Mouse (Mus musculus): ENCODE results near the gene Kcnt2. TPM values are rescaled to one million over a fixed set of nuclear protein-coding genes. Genes with fewer than 3 reads are reported as not detected.

Kcnt2 gene
- total RNA-seq, 2 experiments from 2014 or later, result 54.9 to 60.2 TPM

DNA sequence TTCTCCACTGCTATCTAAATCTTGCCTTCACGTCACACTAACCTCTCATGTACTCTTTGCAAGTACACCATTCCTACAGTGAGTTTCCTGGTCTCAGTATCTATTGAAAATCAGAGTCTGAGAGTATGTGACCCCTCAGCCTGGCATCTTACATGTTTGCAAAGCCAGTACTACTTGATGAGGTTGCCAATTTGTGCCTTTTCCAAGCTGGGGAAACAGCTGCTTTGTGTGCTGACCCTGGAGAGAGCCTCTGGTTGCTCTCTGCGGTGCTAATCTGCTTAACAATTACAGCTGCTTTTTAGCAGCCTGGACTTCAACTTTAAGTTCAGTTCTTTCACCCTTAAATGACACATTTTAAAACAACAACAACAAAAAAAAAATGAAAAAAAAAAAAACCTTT lies 133.6 kb downstream of the Kcnt2 start:
- Histone ChIP-seq H3K27ac (no peak overlapping the region), H3K4me3 (no peak overlapping the region)
- no peak for TF ChIP-seq CTCF (IDR thresholded peaks at IDR 0.05)
- intact Hi-C loops (cut with DNase I), result no loop called here
- no peak for DNase-seq (ENCODE audit: extremely low spot score in 1 of 2, low spot score in 2 of 2)

DNA sequence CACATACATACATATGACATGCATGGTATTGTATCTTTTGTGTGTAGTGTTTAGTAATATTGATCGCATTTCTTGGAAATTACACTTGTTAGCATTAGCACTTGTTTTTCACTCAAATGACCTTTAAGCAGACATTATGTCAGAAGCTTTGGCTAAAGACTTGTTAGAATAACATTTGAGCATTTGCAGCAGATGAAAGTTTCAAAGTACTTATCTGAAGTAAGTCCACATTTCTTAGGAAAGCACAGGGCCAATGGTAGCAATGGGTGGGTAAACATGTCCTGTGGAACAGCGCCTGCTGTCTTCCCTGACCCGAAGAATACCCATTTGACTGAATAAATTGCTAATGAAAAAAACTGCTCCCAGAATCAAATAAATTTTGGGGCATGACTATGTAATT lies 135.1 kb downstream of the Kcnt2 start:
- intact Hi-C loops (cut with DNase I), result loop anchor here (10.0 kb wide), 1 partner anchor 206 kb away; no protein-coding TSS in a partner anchor
- no peak for TF ChIP-seq CTCF (IDR thresholded peaks at IDR 0.05)
- no peak overlapping the region for H3K27ac ChIP-seq
- no peak overlapping the region for H3K4me3 ChIP-seq
- no peak for DNase-seq (ENCODE audit: extremely low spot score in 1 of 2, low spot score in 2 of 2)

DNA sequence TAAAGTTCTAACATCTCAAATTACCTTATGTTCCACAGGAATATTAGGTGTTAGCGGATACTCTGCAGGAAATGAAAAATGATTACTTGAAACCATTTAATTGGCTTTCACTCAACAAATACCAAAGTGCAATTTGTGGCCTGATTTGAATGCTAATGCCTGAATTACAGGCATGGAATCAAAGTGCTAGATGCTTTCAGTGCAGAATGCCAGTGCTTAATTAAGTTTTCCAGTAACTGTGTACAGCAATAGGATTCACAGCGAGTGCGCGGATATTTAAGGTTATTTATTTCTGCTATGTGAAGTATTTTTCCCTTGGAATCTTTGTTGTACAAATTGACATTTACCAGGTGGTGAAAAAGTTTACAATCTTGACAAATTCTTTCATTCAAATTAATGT lies 144.3 kb downstream of the Kcnt2 start:
- intact Hi-C loops (cut with DNase I), result no loop called here
- TF ChIP-seq CTCF (IDR thresholded peaks at IDR 0.05), result no peak
- DNase-seq (ENCODE audit: extremely low spot score in 1 of 2, low spot score in 2 of 2), result no peak
- Histone ChIP-seq H3K4me3 (no peak overlapping the region), H3K27ac (no peak overlapping the region)

- peak overlapping the region; percentile 73 for H3K27ac ChIP-seq
- no peak for DNase-seq (ENCODE audit: extremely low spot score in 1 of 2, low spot score in 2 of 2)
- H3K4me3 ChIP-seq, result no peak overlapping the region
- intact Hi-C loops (cut with DNase I), result no loop called here
- no peak for TF ChIP-seq CTCF (IDR thresholded peaks at IDR 0.05)
Observed at GRCm38 (mm10) chr1:140397756-140398155, 151.8 kb downstream of the Kcnt2 start.

DNA sequence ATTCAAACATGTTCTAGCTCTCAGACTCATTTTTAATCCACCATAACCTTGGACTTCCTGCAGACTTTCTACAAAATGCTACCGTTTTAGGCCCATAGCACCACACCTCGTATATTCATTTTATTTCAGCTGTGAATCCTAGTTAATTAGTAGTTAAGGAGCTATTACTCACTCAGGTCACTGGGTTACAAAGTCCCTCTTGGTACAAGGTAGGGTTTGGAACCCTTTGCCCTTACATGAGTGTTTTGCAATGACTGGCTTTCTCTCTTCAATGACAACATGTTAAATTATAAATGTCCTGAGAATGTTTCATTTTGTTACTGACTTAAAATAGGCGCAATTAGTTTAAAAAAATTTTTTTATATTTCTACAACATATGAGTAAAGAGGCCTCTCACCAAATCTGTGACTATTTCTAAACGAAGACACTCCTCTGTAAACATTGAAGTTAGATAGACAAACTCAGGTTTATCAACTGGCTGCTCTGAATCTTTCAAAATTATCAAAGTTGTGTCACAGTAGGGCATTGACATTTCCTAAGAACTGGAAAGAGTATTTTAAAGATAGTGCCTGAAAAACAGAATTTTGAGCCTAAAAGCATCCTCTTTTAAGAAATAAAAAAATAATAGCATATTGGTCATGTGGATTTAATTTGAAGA lies 160.8 kb downstream of the Kcnt2 start:
- H3K4me3 ChIP-seq, result no peak overlapping the region
- H3K27ac ChIP-seq, result no peak overlapping the region
- TF ChIP-seq CTCF (IDR thresholded peaks at IDR 0.05), result no peak
- no peak for DNase-seq (ENCODE audit: extremely low spot score in 1 of 2, low spot score in 2 of 2)
- intact Hi-C loops (cut with DNase I), result no loop called here

DNA sequence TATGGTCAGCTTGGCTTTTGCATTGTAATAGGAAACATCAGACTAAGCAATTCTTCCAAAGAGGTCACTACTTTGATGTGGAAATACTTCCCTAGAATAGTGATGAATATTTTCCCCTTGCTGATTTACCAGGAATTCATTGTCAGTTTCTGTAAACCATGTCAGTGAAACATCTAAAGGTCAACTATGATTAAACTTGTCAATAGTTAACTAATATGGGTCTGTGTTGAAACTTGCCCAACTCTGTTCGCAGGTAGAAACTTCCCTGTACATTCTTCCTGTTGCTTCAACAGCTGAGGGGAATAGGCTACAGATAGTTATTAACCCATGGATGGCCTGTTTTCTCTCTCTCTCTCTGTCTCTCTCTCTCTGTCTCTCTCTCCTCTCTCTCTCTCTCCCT lies 169.8 kb downstream of the Kcnt2 start:
- no peak for TF ChIP-seq CTCF (IDR thresholded peaks at IDR 0.05)
- H3K4me3 ChIP-seq, result no peak overlapping the region
- intact Hi-C loops (cut with DNase I), result no loop called here

GRCm38 (mm10) chr1:140422954-140423353 lies 177.0 kb downstream of the Kcnt2 start:
- intact Hi-C loops (cut with DNase I), result no loop called here
- DNase-seq (ENCODE audit: extremely low spot score in 1 of 2, low spot score in 2 of 2), result no peak
- no peak for TF ChIP-seq CTCF (IDR thresholded peaks at IDR 0.05)
- Histone ChIP-seq H3K27ac (no peak overlapping the region), H3K4me3 (no peak overlapping the region)

More for the DNA sequence above, 169.8 kb downstream of the Kcnt2 start:
- H3K27ac ChIP-seq, result no peak overlapping the region
- no peak for DNase-seq (ENCODE audit: extremely low spot score in 1 of 2, low spot score in 2 of 2)

- no peak for DNase-seq (ENCODE audit: extremely low spot score in 1 of 2, low spot score in 2 of 2)
- H3K27ac ChIP-seq, result no peak overlapping the region; the same call in 1 of the 2 replicates
- H3K4me3 ChIP-seq, result no peak overlapping the region
- TF ChIP-seq CTCF (IDR thresholded peaks at IDR 0.05), result no peak
- intact Hi-C loops (cut with DNase I), result no loop called here
Observed at GRCm38 (mm10) chr1:140429284-140429850, 183.4 kb downstream of the Kcnt2 start.

- TF ChIP-seq CTCF (IDR thresholded peaks at IDR 0.05), result no peak
- Histone ChIP-seq H3K27ac (no peak overlapping the region), H3K4me3 (no peak overlapping the region)
- DNase-seq (ENCODE audit: extremely low spot score in 1 of 2, low spot score in 2 of 2), result no peak
- intact Hi-C loops (cut with DNase I), result no loop called here
Observed at GRCm38 (mm10) chr1:140432039-140432438, 186.1 kb downstream of the Kcnt2 start.

DNA sequence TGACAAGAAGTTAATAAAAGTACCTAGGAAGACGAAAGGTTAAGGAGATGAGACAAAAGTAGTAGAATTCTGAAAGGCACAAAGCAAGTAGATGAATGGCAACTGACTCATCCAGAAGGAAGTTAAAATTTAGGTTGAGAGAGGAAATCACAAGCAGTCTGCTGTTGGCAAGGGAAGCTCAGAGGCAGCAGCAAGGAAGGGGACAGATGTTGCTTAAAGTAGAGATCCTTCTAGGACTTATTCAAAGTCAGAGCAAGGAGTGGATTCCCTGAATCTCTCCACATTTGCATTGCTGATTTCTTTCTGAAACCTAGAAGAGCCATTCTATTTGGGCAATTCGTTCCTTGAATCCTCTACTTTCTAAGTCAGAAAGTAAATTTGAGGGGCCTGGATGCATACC lies 188.8 kb downstream of the Kcnt2 start:
- H3K4me3 ChIP-seq, result no peak overlapping the region
- intact Hi-C loops (cut with DNase I), result loop anchor here (2.0 kb wide), 1 partner anchor 56 kb away; no protein-coding TSS in a partner anchor
- H3K27ac ChIP-seq, result no peak overlapping the region; the same call in 1 of the 2 replicates
- TF ChIP-seq CTCF (IDR thresholded peaks at IDR 0.05), result no peak
- no peak for DNase-seq (ENCODE audit: extremely low spot score in 1 of 2, low spot score in 2 of 2)

DNA sequence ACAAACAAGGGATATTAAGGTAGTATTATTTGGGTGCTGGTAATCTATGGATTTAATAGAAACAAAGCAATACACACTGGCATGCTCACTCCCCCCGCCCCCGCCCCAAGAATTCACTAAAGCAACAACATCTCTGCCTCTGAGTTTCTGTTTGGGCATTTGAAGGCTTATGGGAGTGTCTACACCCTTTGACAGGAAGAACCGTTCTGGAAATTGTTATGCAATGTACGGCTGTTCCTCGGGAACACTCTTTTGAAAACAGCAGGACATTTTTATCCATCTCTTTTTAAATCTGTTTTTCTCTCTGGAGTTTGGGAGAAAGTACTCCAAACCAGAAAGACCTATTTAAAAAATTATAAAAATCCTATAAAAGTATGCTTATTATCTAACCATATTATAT lies 192.2 kb downstream of the Kcnt2 start:
- H3K4me3 ChIP-seq, result no peak overlapping the region
- DNase-seq (ENCODE audit: extremely low spot score in 1 of 2, low spot score in 2 of 2), result no peak
- no peak for TF ChIP-seq CTCF (IDR thresholded peaks at IDR 0.05)
- intact Hi-C loops (cut with DNase I), result no loop called here
- peak overlapping the region; percentile 72 for H3K27ac ChIP-seq

GRCm38 (mm10) chr1:140443904-140444303 lies 197.9 kb downstream of the Kcnt2 start:
- DNase-seq (ENCODE audit: extremely low spot score in 1 of 2, low spot score in 2 of 2), result no peak
- no peak overlapping the region for H3K4me3 ChIP-seq

GRCm38 (mm10) chr1:140444394-140444793 lies 198.4 kb downstream of the Kcnt2 start:
- Histone ChIP-seq H3K4me3 (no peak overlapping the region), H3K27ac (no peak overlapping the region)
- no peak for TF ChIP-seq CTCF (IDR thresholded peaks at IDR 0.05)
- DNase-seq (ENCODE audit: extremely low spot score in 1 of 2, low spot score in 2 of 2), result no peak
- intact Hi-C loops (cut with DNase I), result no loop called here

More at GRCm38 (mm10) chr1:140443904-140444303, 197.9 kb downstream of the Kcnt2 start:
- no peak for TF ChIP-seq CTCF (IDR thresholded peaks at IDR 0.05)
- intact Hi-C loops (cut with DNase I), result no loop called here
- H3K27ac ChIP-seq, result no peak overlapping the region

Data from left cerebral cortex, adult 2 months (tissue).